Mouse (Mus musculus): Measurements from ENCODE around the gene Coro7. TPM values are rescaled to one million over a fixed set of nuclear protein-coding genes. Genes with fewer than 3 reads are reported as not detected.

Coro7 gene
- polyA plus RNA-seq (2016; fragmentation: Nextera tagmentation; extraction: Ambion mirVana) = 22.8 and 24.3 TPM in 2 replicates

DNA sequence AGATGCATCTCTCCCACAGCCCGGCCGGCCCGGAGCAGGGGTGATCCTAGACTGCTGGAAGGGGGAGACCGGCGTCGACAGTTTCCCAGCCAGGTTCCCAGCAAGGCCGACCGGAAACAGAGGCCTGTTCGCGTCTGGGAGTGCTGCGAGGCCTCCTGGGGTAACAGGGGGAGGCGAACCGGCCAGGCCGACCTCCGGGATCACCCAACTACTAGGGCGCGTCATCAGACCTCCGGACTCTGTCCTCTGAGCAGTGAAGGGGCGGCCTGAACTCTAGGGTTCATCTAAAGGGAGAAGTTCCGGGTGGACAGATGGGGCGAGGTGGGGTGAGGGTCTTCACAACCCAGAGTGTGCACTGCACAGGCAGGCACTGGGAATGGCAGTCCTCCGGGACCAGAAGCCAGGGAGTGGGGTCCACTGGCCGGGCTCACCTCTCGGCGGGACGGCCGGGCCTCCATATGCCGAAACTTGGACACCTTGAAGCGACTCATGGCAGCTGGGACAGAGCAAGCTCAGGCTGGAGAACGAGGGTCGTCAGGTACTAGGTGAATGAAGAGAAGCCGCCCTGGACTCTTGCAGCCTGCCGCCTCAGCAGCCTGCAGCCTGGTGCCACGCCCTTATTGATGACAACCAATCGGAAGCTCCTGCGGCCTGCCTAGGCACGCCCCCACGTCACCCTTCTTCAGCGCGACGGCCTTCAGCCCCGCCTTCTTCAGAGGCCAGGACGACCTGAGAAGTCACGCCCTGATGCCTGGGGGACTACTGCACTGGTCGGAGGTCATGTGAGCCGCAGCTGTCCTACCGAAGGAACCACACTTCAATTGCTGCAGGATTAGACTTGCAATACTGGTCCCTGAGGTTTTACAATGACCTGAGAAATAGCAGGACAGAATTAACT is at the start of gene Coro7:
Gene Coro7 (minus strand): TSS at position 657 of the 898 bp plus-strand sequence.
- Histone ChIP-seq H3K4me1 (peaks cover 15% of the 10 kb centered on the region), H3K4me2 (replicated peaks) (peak within 1 kb of the TSS; percentile 94), H3K27me3 (no peaks in the 10 kb centered on the region), H3K36me3 (peaks cover 16% of the 10 kb centered on the region), H3K4me3 (peak within 1 kb of the TSS; percentile 71), H3K27ac (no peak within 1 kb of the TSS; the same call in 1 of the 2 replicates), H3K9ac (peak within 1 kb of the TSS; percentile 77), H3K9me3 (replicated peaks) (no peaks in the 10 kb centered on the region)
- ATAC-seq (ENCODE audit: low FRiP score) = peak; percentile 95
- under 1% methylated on average over 47 of the region's 47 CpGs for WGBS

DNA sequence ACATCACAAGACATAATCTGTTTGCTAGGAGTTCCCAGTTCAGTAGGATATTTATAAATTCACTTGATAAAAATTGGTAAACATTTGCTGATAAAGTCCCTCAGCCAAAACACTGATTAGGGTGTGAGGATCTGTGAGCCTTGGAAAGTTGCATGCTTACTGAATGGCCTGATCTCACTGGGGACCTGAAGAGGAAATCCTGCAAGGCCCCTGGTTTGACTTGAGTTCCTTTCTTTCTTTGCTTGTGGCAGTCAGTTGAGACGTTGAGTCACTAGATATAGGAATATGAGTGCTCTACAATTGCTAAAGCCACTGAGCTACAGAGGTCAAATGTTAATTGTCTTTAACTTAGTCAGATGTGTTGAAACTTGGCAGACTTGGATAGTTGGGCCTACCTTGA is 48.4 kb upstream of the Coro7 start:
- H3K4me1 ChIP-seq = peaks cover 6% of the 10 kb centered on the region
- H3K27me3 ChIP-seq = no peaks in the 10 kb centered on the region
- H3K27ac ChIP-seq = no peak overlapping the region
- H3K4me2 ChIP-seq (replicated peaks) = no peak overlapping the region
- no peak overlapping the region for H3K4me3 ChIP-seq
- no peak overlapping the region for H3K9ac ChIP-seq
- no peaks in the 10 kb centered on the region for H3K9me3 ChIP-seq (replicated peaks)
- WGBS = 71% methylated on average over 1 of the region's 1 CpGs
- no peaks in the 10 kb centered on the region for H3K36me3 ChIP-seq
- no peak for ATAC-seq (ENCODE audit: low FRiP score)

DNA sequence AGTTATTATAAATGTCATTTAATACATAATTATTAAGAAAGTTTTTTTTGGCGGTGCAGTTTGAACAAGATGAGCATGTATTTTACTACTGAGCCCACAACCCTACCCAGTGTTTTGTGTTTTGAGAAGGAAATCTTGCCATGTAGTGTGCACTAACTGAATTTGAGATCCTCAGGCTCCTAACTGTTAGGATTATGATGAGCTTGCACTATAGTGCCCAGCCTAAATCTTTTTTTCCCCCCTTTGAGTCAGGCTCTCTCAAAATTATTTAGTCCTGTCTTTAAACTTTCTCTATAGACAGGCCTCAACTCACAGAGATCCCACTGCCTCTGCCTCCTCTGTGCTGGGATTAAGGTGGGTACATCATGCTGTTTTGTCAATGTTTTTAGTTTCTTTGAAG is 47.9 kb upstream of the Coro7 start:
- Histone ChIP-seq H3K27ac (no peak overlapping the region), H3K9me3 (replicated peaks) (no peaks in the 10 kb centered on the region), H3K4me1 (peaks cover 6% of the 10 kb centered on the region), H3K4me2 (replicated peaks) (peak overlapping the region; percentile 87), H3K4me3 (no peak overlapping the region), H3K9ac (no peak overlapping the region), H3K27me3 (no peaks in the 10 kb centered on the region), H3K36me3 (no peaks in the 10 kb centered on the region)
- WGBS = 100% methylated on average over 1 of the region's 1 CpGs
- ATAC-seq (ENCODE audit: low FRiP score) = no peak

DNA sequence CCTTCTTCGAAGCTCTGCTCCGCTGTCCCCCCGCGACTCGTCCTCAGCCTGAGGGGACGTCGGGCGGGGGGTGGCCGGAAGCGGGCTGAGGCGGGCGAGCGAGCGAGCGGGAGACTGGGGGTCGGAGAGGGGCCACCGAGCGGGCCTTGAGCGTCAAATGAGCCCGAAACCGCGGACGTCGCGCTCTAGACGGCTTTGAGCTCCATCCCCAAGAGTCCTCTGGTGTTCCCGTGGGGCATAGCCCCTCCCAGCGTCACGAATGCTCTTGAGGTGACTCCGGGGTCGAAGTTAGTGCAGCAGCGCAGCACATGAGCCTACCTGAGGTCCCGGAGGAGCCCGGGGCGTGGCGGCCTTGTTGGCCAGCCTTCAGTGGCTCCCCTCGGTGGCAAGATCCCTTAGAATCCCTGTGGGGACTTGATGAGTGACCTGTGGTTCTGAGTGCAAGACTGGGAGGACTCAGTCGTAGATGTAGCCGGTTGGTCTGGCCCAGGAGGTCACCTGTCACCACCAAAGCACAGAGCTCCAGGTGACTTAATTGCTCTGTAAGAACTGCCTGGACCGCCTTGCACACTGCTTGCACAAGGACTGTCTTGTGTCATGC is 47.1 kb upstream of the Coro7 start:
- H3K4me2 ChIP-seq (replicated peaks) = peak overlapping the region; percentile 87
- peak overlapping the region; percentile 88 for H3K9ac ChIP-seq
- peak overlapping the region; percentile 84 for H3K27ac ChIP-seq
- H3K36me3 ChIP-seq = no peaks in the 10 kb centered on the region
- WGBS = under 1% methylated on average over 40 of the region's 40 CpGs
- H3K4me3 ChIP-seq = peak overlapping the region; percentile 88
- peaks cover 6% of the 10 kb centered on the region for H3K4me1 ChIP-seq
- H3K9me3 ChIP-seq (replicated peaks) = no peaks in the 10 kb centered on the region
- no peaks in the 10 kb centered on the region for H3K27me3 ChIP-seq
- peak; percentile 62 for ATAC-seq (ENCODE audit: low FRiP score)

DNA sequence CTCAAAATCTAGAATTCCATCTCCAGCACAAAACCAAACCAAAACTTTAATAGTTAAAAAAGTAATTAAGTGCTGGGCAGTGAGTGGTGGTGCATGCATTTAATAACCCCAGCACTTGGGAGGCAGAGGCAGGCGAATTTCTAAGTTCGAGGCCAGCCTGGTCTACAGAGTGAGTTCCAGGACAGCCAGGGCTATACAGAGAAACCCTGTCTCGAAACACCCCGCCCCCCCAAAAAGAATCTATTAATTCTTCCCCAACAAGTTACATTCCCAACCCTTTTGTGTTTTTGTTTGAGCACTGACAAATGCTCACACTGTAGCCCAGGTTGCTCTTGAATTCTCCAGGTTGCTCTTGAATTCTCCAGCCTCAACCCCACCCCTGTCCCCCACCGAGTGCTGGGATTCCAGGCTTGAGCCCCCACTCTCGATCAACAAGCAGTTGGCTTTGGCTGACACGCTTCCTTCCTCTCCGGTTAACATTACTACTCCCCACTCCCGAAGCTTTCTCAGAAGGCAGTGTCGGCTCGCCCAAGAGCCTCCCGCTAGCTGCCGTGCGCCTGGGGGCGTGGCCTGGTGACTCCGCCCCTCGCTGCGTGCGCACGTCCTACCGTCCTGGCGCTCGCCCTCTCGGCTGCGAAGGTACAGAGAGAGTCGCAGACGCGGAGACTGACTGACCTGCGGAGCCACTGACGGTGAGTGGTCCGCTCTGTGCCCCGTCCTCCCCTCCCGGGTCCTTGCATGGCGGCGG is 46.4 kb upstream of the Coro7 start, which contains the start of gene Hmox2:
Gene Hmox2 (plus strand): TSS at position 582 of the 748 bp plus-strand sequence.
- WGBS = 7% methylated on average over 35 of the region's 35 CpGs
- Histone ChIP-seq H3K36me3 (no peaks in the 10 kb centered on the region), H3K9me3 (replicated peaks) (no peaks in the 10 kb centered on the region), H3K4me2 (replicated peaks) (peak within 1 kb of the TSS; percentile 87), H3K4me3 (peak within 1 kb of the TSS; percentile 88), H3K27me3 (no peaks in the 10 kb centered on the region), H3K27ac (peak within 1 kb of the TSS; percentile 84), H3K9ac (peak within 1 kb of the TSS; percentile 88), H3K4me1 (peaks cover 6% of the 10 kb centered on the region)
- ATAC-seq (ENCODE audit: low FRiP score) = peak; percentile 96

DNA sequence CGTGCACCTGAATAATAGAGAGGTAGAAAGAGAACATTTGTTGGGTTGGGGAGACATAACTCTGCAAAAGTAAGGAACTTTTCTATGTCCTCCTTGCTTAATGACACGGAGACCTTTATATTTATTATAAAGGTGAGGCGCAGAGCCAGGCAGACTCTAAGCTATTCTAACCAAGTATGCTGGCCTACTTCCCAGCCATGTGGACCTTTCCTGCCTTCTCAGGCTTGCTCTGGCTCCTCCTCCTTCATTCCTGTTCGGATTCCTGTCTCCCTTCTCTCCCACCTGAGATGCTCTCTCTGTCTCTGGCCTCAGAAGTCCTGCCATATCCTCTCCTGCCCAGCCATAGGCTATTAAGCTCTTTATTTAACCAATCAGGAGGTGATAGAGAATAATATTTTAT is 45.7 kb upstream of the Coro7 start:
- no peak overlapping the region for H3K4me2 ChIP-seq (replicated peaks)
- H3K9me3 ChIP-seq (replicated peaks) = no peaks in the 10 kb centered on the region
- no peak overlapping the region for H3K27ac ChIP-seq
- H3K4me3 ChIP-seq = no peak overlapping the region
- no peaks in the 10 kb centered on the region for H3K27me3 ChIP-seq
- no peak overlapping the region for H3K9ac ChIP-seq
- peaks cover 6% of the 10 kb centered on the region for H3K4me1 ChIP-seq
- no peak for ATAC-seq (ENCODE audit: low FRiP score)
- 82% methylated on average over 4 of the region's 4 CpGs for WGBS
- no peaks in the 10 kb centered on the region for H3K36me3 ChIP-seq

DNA sequence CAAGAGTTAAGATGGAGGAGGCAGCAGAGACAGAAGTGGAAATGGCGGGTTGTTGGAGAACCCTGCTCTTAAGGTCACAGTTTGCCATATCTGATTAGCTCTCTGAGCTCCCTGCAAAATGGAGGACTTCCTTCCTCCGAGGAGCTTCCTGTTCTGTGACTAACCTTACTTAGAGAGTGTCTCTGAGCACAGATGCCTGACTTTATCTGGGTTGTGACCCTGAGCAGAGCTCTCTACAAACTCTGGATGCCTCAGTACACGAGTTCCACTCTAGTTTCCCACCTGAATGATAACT is 43.3 kb upstream of the Coro7 start:
- H3K4me1 ChIP-seq = peaks cover 16% of the 10 kb centered on the region
- no peak overlapping the region for H3K27ac ChIP-seq
- no peak for ATAC-seq (ENCODE audit: low FRiP score)
- 70% methylated on average over 3 of the region's 3 CpGs for WGBS
- no peaks in the 10 kb centered on the region for H3K9me3 ChIP-seq (replicated peaks)
- no peak overlapping the region for H3K4me2 ChIP-seq (replicated peaks)
- no peaks in the 10 kb centered on the region for H3K27me3 ChIP-seq
- H3K9ac ChIP-seq = no peak overlapping the region
- H3K36me3 ChIP-seq = no peaks in the 10 kb centered on the region
- H3K4me3 ChIP-seq = no peak overlapping the region

DNA sequence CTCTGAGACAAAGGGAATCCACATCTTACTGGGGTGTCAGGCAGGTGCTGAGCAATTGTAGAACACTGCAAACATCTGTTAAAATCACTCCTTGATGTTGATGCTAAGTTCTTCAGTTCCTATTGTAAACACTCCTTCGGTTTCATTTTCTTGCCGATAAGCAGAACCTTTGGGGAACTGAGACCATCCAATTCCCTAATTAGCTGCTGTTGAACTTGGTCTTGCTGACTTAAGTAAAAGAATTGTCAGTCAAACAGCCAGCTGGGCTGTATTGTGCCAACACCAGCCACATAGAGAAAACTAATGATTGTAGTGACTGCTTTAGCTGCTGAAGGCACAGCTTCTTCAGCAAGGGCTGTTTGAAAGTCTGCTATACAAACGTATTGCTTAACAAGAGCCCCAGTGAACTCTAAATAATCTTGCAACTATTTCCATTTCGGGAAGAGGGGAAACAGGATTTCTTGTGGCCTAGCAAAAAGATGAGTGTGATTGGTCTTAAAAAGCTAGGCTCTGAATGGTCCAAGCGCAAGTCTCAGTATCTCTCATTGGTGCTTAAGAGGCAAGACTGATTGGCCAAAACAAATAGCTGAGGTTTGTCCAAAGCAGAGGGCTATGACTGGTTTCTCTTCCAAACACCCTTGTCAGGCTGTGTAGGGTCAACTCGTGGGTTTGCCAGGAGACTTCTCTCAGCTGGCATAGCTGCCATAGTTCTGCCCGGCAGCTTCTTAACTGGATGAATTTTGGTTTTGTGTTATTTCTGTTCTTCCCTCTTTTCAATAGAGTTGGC is 42.7 kb upstream of the Coro7 start:
- Histone ChIP-seq H3K4me1 (peaks cover 20% of the 10 kb centered on the region), H3K9me3 (replicated peaks) (no peaks in the 10 kb centered on the region), H3K36me3 (no peaks in the 10 kb centered on the region), H3K4me2 (replicated peaks) (no peak overlapping the region), H3K27ac (no peak overlapping the region), H3K27me3 (no peaks in the 10 kb centered on the region), H3K4me3 (no peak overlapping the region), H3K9ac (no peak overlapping the region)
- 80% methylated on average over 7 of the region's 7 CpGs for WGBS
- no peak for ATAC-seq (ENCODE audit: low FRiP score)

DNA sequence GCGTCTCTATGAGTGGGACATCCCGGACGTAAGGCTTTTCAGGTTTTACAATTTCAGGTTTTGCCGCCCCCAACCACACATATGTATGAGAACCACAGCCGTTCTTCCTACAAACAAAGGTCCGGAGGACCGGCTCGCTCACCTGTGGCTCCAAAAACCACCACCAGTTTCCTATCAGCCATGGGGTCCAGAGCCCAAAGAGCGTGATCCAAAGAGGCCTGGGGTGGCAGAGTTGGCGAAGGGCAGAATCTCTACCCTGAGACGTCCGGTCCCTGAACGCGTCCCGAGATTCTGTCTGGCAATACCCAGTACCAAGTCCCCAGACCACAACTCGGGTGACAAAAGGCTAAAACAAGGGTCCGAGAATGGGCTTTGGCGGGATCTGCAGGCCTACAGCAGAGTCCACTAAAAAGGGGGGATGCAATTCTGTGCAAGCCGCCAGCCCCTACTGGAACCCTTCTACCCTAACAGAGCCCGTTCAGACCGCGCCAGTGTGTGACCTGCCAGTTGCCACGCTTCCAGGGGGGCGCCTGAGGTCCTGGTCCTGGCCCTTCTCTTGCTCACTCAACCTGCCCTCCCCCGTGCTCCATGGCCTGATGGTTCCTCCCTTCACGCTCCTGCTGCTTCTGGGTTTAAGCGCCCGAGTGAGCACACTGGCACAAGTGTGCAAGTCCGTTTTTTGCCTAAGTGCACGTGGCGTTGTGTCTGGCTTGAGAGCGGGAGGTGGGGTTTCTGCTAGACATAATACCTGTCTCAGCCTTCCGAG is 39.4 kb upstream of the Coro7 start, which contains the start of gene Nmral1:
Gene Nmral1 (minus strand): TSS at position 604 of the 766 bp plus-strand sequence.
- Histone ChIP-seq H3K27me3 (no peaks in the 10 kb centered on the region), H3K4me2 (replicated peaks) (peak within 1 kb of the TSS; percentile 69), H3K27ac (peak within 1 kb of the TSS; percentile 87), H3K9me3 (replicated peaks) (no peaks in the 10 kb centered on the region), H3K4me1 (peaks cover 17% of the 10 kb centered on the region), H3K4me3 (peak within 1 kb of the TSS; percentile 66), H3K36me3 (peaks cover 23% of the 10 kb centered on the region), H3K9ac (peak within 1 kb of the TSS; percentile 81)
- ATAC-seq (ENCODE audit: low FRiP score) = peak; percentile 92
- WGBS = 9% methylated on average over 33 of the region's 33 CpGs

DNA sequence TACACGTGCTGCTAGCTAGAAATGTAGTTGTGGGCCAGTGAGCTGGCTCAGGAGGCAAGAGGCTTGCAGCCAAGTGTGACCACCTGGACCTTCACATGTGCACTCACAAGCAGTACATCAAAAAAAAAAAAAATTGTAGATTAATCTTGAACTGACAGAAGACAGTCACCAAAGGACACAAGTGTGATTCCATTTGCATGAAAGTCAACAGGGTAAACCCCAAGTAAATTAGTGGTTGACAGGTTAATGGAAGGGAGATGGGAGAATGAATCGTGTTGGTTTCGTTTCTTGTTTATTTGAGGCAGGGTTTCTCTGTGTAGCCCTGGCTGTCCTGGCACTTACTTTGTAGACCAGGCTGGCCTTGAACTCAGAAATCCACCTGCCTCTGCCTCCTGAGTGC is 38.3 kb upstream of the Coro7 start:
- no peak for ATAC-seq (ENCODE audit: low FRiP score)
- Histone ChIP-seq H3K27me3 (no peaks in the 10 kb centered on the region), H3K9ac (peak overlapping the region; percentile 81; the same call in 1 of the 2 replicates), H3K4me3 (peak overlapping the region; percentile 66), H3K4me1 (peaks cover 17% of the 10 kb centered on the region), H3K9me3 (replicated peaks) (no peaks in the 10 kb centered on the region), H3K4me2 (replicated peaks) (peak overlapping the region; percentile 69), H3K27ac (no peak overlapping the region), H3K36me3 (peaks cover 34% of the 10 kb centered on the region)
- 69% methylated on average over 3 of the region's 3 CpGs for WGBS
